Mouse (Mus musculus) gastrocnemius, postnatal 14 days (tissue): ENCODE data around the gene Col20a1. TPM values are rescaled to one million over a fixed set of nuclear protein-coding genes. Genes with fewer than 3 reads are reported as not detected.

Experiments
- DNase-seq: peaks from one replicate; pipeline ENCODE4 v3.0.0; 2021; ENCODE audit warnings: mixed read lengths
- intact Hi-C: fragments of 180-260 bp; cut with DNase I; formaldehyde crosslinking; loops from one replicate; pipeline ENCODE4 v1.15.1; 2025; ENCODE audit warnings: low total_unique reads
- long read RNA-seq, 2 experiments: library from polyadenylated mRNA; stranded (forward); transcript quantifications; one replicate each; pipeline ENCODE4 v2.0.0; 2021
- total RNA-seq, 2 experiments: library from RNA; stranded (reverse); gene quantifications; 2 replicates each; pipeline ENCODE4 v1.2.3; 2021

The Col20a1 gene
- total RNA-seq = 1 to 10 TPM; 5.5 to 5.6 TPM
- long read RNA-seq, experiment 1, partial matches to known transcripts = 3 of 8 reads
- long read RNA-seq, experiment 1, other reads (novel, unspliced or antisense) = 5 of 8 reads
- long read RNA-seq, experiment 2, partial matches to known transcripts = 4 of 9 reads
- long read RNA-seq, experiment 2, other reads (novel, unspliced or antisense) = 5 of 9 reads

DNA sequence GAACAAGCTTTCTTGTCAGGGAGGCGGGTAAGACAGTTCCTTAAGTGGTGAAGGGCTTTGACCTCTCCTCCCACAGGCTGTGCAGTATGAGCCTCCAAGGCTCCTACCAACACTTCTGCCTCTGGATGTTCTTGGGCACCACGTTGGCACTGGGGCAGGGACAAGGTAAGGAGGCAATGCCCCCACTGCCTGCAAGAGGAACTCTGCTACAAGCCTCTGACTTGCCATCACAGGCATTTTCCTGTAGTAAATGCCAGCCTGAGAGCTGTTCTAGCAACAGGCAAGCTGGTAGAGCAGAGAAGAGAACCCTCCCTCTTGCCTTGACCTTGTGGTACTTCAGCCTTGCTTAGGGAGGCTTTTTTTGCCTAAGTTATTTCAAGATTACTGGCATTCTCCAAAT, at the start of gene Col20a1:
TSS of gene Col20a1 (plus strand) at position 87 of the 400 bp plus-strand sequence.
- DNase-seq = no peak
- intact Hi-C loops = no loop called here

GRCm38 (mm10) chr2:180940187-180940586, 46.1 kb upstream of the Col20a1 start:
- intact Hi-C loops = no loop called here
- DNase-seq = no peak

- DNase-seq = no peak
- intact Hi-C loops = no loop called here
Observed at GRCm38 (mm10) chr2:180941869-180942268, 44.5 kb upstream of the Col20a1 start.

DNA sequence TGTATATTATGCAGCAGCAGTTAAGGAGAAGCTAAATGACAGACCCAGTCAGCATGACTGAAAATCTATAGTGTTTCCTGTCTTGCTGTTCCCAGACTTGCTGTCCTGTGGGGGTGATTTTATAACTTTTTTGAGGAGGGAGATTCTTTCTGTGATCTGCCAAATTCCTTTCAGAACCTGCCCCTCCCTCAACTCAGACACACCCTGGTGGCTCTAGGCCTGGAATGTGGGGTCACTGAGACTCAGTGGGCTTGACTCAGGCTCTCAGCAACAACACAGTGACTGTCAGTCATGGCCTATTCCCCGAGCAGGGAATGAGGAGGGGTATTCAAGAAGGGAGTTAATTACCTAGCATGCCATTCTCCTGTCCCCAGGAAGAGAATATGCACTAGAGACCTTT, 36.4 kb upstream of the Col20a1 start:
- no peak for DNase-seq
- intact Hi-C loops = no loop called here

DNA sequence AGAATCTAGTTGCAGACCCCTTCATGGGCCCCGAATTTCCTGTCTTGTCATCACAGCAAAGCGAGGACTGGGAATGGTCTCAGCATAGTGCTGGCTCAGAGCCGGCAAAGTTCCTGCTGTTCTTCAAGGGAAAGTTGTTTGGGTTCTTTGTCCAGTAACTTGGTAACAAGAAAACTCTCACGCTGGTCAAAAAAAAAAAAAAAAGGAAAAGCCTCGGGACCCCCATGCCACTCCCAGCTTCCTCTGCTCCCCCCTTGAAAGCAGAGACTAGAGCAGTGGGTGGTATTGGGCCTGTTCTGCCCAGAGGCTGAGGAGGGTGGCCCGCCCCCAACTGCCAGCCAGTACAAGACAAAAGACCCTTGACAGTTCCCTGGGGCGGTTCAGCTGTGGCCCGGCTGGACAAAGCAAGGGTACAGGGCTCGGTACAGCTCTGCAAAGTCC, 33.6 kb upstream of the Col20a1 start:
- intact Hi-C loops = no loop called here
- no peak for DNase-seq

DNA sequence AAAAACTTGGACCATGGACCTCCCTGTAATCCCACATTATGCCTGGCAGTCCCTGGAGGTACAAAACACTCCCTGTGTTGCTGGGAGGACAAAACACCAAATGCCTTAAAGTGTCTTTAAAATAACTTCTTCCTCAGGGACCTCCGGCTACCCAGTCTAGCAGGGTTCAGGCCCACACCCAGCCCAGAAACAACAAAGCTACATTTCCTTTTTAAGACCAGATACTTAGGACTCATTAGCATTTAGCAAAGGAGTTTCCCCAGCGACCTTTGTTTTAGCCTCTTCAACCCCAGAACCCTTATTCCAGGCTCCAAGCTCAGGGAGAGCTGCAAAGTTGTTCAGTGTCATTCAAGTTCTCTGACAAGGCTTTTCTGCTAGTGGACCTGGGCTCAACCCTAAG, 32.7 kb upstream of the Col20a1 start:
- intact Hi-C loops = no loop called here
- DNase-seq = no peak

DNA sequence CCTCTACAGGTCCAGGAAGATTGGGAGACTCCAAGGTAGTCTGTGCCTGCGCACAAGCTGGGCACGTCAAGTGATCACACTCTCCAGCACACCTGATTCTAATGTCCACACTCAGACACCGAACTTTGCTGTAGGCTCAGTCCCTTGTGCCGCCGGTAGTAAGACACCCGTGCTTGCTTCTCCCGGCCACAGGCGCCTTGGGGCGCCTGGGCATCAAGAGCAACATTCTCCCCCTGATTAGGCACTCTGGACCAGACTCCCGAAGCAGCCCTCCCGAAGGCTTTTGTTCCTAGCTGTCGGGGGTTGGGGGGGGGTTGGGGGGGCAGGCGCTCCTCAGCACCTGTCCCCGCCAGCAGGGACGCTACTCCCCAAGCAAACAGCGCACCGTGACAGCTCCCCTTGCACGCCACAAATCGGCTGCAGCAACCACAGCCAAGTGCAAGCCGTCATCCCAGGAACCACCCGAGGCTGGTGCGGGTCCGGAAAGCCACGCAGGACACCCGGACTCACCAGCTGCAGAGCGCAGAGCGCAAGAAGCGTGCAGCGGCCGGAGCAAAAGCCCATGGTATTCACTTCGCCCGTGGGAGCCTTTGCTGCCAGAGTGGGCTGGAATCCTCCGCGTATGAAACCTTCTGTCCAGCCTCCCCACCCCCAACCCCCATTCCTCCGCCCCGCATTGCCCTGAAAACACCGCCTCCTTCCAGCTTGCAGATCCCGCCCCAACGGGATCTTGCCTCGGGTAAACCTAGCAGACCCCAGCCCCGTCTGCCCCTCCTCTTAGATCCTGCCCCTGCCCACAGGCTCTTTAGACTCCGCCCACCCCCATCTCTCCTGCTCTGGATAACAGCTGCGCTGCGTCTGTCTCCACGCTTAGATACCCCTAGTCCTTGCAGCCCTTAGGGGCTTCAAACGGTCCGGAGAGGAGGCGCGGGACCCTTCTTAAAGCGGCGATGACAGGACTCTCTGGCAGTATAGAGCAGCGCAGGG, 32.0 kb upstream of the Col20a1 start, which contains the start of gene Nkain4:
TSS of gene Nkain4 (minus strand) at position 639 of the 987 bp plus-strand sequence.
- DNase-seq = peak; percentile 25
- intact Hi-C loops = no loop called here

DNA sequence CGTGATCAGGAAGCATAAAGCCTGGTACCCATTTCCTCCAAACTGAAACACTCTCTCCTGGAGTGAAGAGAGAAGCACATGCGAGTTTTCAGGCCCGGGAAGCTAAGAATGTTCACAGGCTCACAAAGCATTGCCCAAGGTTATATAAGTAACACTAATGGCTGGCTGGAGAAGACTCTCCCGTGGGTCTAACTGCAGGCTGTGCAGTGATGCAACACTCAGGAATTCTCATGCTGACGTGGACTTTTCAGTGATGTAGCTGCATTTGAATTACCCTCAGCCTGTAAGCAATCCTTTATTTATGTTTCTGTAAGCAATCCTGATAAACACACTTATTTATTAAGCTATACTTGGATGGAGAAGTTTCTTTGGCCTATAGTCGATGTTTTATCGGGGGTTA, 26.7 kb upstream of the Col20a1 start:
- intact Hi-C loops = no loop called here
- no peak for DNase-seq

GRCm38 (mm10) chr2:180960187-180960586, 26.1 kb upstream of the Col20a1 start:
- DNase-seq = no peak
- intact Hi-C loops = no loop called here

GRCm38 (mm10) chr2:180962616-180963308, 23.6 kb upstream of the Col20a1 start:
- no peak for DNase-seq
- intact Hi-C loops = no loop called here

- intact Hi-C loops = loop anchor here (2.0 kb wide), 1 partner anchor 39 kb away; no protein-coding TSS in a partner anchor
- DNase-seq = peak; percentile 71
Observed at GRCm38 (mm10) chr2:180963956-180964355, 22.4 kb upstream of the Col20a1 start.

DNA sequence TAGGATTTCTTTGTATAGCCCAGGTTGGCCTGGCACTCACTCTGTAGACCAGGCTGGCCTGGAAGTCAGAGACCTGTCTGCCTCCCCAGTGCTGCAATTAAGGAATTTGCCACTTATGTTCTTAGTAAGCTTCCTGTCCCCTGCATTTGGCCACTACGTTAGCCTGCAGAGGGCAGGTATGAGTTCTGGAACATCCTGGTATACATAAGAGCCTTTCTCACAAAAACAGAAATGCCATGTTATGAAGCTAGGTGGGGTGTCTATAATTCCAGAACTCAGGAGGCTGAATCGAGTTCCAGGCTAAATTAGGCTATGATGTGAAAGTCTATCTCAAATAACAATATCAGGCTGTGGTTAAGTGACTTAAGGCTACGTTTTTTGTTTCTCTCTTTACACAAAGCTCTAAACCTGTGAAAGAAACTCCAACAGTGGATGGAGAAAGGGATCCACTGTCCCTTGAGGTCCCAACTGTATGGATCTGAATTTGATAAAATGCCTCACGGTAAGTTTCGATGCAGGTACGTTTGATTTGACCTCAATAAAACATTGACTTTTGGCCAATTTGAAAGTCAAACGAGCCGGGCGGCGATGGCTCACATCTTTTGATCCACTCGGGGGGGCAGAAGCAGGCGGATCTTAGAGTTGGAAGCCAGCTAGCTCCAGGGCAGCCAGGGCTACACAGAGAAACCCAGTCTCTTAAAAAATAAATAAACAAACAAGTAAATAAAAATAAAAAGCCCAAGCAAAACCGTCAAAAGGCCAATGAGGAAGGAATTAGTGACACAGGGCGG, 20.0 kb upstream of the Col20a1 start:
- DNase-seq = no peak
- intact Hi-C loops = no loop called here

DNA sequence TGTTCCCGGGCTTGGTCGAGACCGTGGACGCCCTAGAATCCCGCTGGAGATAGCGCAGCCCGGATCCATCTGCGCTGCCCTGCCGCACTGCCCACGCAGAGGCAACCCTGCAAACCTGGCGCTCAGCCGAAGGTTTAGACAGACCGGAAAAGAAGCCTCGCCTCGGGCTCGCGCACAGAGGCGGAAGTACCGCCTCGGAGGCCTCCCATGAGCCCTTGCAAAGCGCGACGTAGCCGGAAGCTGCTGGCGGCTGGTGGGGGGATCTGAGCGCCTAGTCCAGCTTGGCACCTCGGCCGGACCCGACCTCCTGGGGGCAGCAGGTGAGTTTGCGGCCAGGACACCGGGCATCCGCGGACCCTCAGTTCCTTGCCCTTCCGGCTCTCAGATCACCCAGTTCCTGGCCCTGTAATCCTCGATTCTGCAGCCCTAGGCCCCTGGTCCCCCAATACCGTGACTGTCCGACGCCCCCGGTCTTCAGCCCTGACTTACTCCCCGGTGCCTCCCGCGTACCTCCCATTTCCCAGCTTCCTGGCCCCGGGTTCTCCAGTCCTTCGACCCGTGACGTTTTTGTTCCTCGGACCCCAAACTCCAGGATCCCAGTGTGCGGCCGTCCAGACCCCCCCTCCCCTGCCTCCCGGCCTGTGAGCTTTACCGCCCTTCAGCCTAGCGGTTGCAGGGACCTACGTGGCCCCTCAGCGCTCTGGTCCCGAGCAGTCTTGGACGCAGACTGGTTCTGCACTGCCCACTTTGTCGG, 19.1 kb upstream of the Col20a1 start, which contains the start of gene Arfgap1:
TSS of gene Arfgap1 (plus strand) at position 216 of the 754 bp plus-strand sequence.
- intact Hi-C loops = no loop called here
- peak; percentile 95 for DNase-seq

GRCm38 (mm10) chr2:180981133-180981532, 5.2 kb upstream of the Col20a1 start:
- intact Hi-C loops = no loop called here
- no peak for DNase-seq

DNA sequence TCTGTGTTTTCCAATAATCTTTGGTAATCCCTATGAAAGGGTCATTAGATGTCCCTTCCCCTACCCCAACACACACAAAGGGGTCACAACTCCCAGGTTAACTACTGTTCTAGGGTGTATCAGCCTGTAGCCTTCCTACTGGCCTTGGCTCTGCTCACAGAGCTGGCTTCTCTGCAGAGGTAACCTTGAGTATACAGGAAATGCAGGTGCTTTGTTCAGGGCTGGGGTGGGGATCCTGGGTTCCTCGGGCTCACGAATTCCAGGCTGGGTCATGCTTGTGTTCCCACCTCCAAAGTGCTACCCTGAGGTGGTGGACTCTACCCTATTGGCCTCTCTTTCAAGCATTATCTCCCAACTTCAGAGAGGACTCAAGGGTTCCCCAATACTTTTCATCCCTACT, 700 bp upstream of the Col20a1 start:
- intact Hi-C loops = no loop called here
- DNase-seq = no peak

GRCm38 (mm10) chr2:180987001-180987400, 666 bp downstream of the Col20a1 start:
- no peak for DNase-seq
- intact Hi-C loops = no loop called here

DNA sequence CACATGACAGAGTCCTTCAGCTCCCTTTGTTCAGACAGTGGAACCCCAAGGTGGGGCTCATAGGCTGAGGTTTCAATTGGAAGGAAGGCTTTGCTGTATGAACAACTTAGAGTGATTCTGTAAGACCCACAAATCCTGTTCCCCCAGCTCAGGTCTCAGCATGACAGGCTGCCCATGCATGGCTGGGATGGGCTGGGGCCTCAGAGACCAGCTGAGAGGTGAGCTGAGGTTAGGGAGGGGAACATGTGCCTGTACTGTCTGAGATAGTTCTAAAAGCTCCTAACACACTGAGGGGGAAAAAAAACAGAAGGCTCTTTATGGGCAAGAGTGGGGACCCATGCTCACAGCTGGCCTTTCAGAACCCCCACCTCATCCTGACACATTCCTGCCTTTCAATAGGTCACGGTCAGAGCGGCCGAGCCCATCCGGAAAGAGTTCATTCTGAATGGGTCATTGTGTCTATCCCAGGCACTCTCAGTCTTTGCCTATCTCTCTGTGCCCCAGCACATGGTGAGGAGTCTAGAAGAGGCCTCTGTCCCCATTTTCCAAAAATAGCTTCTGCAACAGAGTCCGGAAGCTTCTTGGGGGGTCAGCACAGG, 1.2 kb downstream of the Col20a1 start:
- DNase-seq = no peak
- intact Hi-C loops = no loop called here

- DNase-seq = no peak
- intact Hi-C loops = no loop called here
Observed at GRCm38 (mm10) chr2:180988347-180988913, 2.1 kb downstream of the Col20a1 start.
